13 mouse cellular contexts compared by ENCODE assay signal in genomic region chr6:28867516-28868251, GRCm38 (mm10). TPM values are rescaled to one million over a fixed set of nuclear protein-coding genes. Genes with fewer than 3 reads are reported as not detected.
DNase-seq lines count a peak whose midpoint lies in the region; ATAC-seq lines count a peak whose summit lies in the region.
"Had no signal": no experiment of that assay in that cellular context is flagged by ENCODE, and none has a peak within 500 bp of the region (broad histone marks: within the 10 kb centered on the region; RNA-seq: fewer than 3 reads in every experiment).

No protein-coding gene starts in this region.

- H3K4me2 ChIP-seq in heart, embryonic 13.5 days: no peak overlapping the region
- H3K4me2 ChIP-seq in stomach, embryonic 16.5 days (ENCODE audit: low read depth, low read length): no peak overlapping the region

- ATAC-seq in heart, embryonic 13.5 days (ENCODE audit: extremely low read depth, insufficient number of reproducible peaks, low FRiP score, low TSS enrichment): no peak
- no peak for ATAC-seq in megakaryocyte, adult 5-6 weeks (ENCODE audit: poor library complexity, severe bottlenecking)
- peak; percentile 86; the same call in 1 of the 2 replicates for ATAC-seq in stomach, embryonic 16.5 days (ENCODE audit: insufficient read depth, low FRiP score)

- WGBS in heart, embryonic 13.5 days: 36% methylated on average over 2 of the region's 2 CpGs
- WGBS in large intestine, adult 2 months: 9% methylated on average over 2 of the region's 2 CpGs
- WGBS in stomach, embryonic 16.5 days: 16% methylated on average over 2 of the region's 2 CpGs

- DNase-seq in heart, adult 9 months (ENCODE audit: low spot score in 2 of 2): no peak
- peak; percentile 48 for DNase-seq in large intestine, adult 2 months (ENCODE audit: low read depth, low spot score)
- DNase-seq in ovary, adult 18-20 months (ENCODE audit: low spot score): no peak
- DNase-seq in c-Kit-positive CD71-positive TER-119-positive erythroid progenitor cells, embryonic 14.5 days (ENCODE audit: low spot score): no peak
- DNase-seq: cerebellum, postnatal 25 days; gastrocnemius, postnatal 10 days; heart, postnatal 4 days; layer of hippocampus, adult 9-11 months; thymus, postnatal 25 days had no signal

- no peak overlapping the region for H3K27ac ChIP-seq in heart, embryonic 13.5 days (replicated peaks)
- peak overlapping the region; percentile 91 for H3K27ac ChIP-seq in stomach, embryonic 16.5 days (ENCODE audit: low read length)

- peak overlapping the region; percentile 24; the same call in 1 of the 2 replicates for H3K9ac ChIP-seq in heart, embryonic 13.5 days
- no peak overlapping the region for H3K9ac ChIP-seq in stomach, embryonic 16.5 days (ENCODE audit: low read length)

- no peaks in the 10 kb centered on the region for H3K27me3 ChIP-seq in heart, embryonic 13.5 days (replicated peaks)
- no peaks in the 10 kb centered on the region for H3K27me3 ChIP-seq in megakaryocyte, embryonic 14.5 days (replicated peaks)
- no peaks in the 10 kb centered on the region for H3K27me3 ChIP-seq in stomach, embryonic 16.5 days (ENCODE audit: control insufficient read depth, insufficient read depth, low read length)

- no peaks in the 10 kb centered on the region for H3K36me3 ChIP-seq in heart, embryonic 13.5 days
- H3K36me3 ChIP-seq in megakaryocyte, embryonic 14.5 days (replicated peaks; ENCODE audit: low read length): peaks cover 31% of the 10 kb centered on the region
- H3K36me3 ChIP-seq in stomach, embryonic 16.5 days (ENCODE audit: control insufficient read depth, insufficient read depth, low read length): no peaks in the 10 kb centered on the region

- no peak overlapping the region for H3K4me3 ChIP-seq in heart, embryonic 13.5 days
- H3K4me3 ChIP-seq in megakaryocyte, embryonic 14.5 days (replicated peaks): peak overlapping the region; percentile 42
- H3K4me3 ChIP-seq in stomach, embryonic 16.5 days (replicated peaks; ENCODE audit: low read length): no peak overlapping the region

- H3K4me1 ChIP-seq in heart, embryonic 13.5 days: peaks cover 29% of the 10 kb centered on the region
- H3K4me1 ChIP-seq in megakaryocyte, embryonic 14.5 days: peaks cover 70% of the 10 kb centered on the region
- H3K4me1 ChIP-seq in stomach, embryonic 16.5 days (ENCODE audit: control insufficient read depth, insufficient read depth, low read length): peaks cover 32% of the 10 kb centered on the region

- H3K9me3 ChIP-seq in heart, embryonic 13.5 days: no peaks in the 10 kb centered on the region
- no peaks in the 10 kb centered on the region for H3K9me3 ChIP-seq in megakaryocyte, embryonic 14.5 days
- H3K9me3 ChIP-seq in stomach, embryonic 16.5 days (replicated peaks; ENCODE audit: control insufficient read depth, low read length): no peaks in the 10 kb centered on the region

RNA-seq across cellular contexts. Expression of gene Lrrc4, which starts 36.1 kb away (rescaled TPM):
- polyA plus RNA-seq in heart, embryonic 13.5 days (2015; fragmentation: Nextera tagmentation; extraction: Ambion mirVana): 0.40 and 0.41 TPM in 2 replicates
- 0.06 TPM in 1 of 2 replicates, not detected in the other for polyA plus RNA-seq in megakaryocyte, embryonic 14.5 days (2012; ENCODE audit: insufficient read depth, low replicate concordance)
- total RNA-seq in megakaryocyte, adult 5-6 weeks (2015): not detected in 2 replicates
- total RNA-seq in megakaryocyte, adult 5-6 weeks (2017): 0.07 TPM in 1 of 2 replicates, not detected in the other
- polyA plus RNA-seq in large intestine, adult 2 months (2012; rRNA removed): 0.15 and 0.38 TPM in 2 replicates
- polyA plus RNA-seq in stomach, embryonic 16.5 days (2015; fragmentation: Nextera tagmentation; extraction: Ambion mirVana): 0.66 and 0.72 TPM in 2 replicates
